Mouse (Mus musculus) monocyte, adult 5-6 weeks (primary cell): Measurements from ENCODE around the gene Gm13212. TPM values are rescaled to one million over a fixed set of nuclear protein-coding genes. Genes with fewer than 3 reads are reported as not detected.

Experiments used
- total RNA-seq: library from RNA; stranded (forward); fragments of 200-1000, 200-491, 200-594 nt; gene quantifications from 3 replicates; pipeline ENCODE4 v1.2.3, GENCODE M21; 2017

Gene Gm13212
- total RNA-seq, 1 experiment from 2014 or later = 8.4 TPM

Other genes with a start within 250 kb of the Gm13212 start
- gene Zfp990, start 74.4 kb upstream of the Gm13212 start, total RNA-seq = 0.19 TPM in 1 of 3 replicates, not detected in the others
- not detected in 3 replicates for gene Zfp980, start 85.5 kb downstream of the Gm13212 start, total RNA-seq